Mouse (Mus musculus): ENCODE data around the gene Slc5a4a.

Slc5a4a gene

DNA sequence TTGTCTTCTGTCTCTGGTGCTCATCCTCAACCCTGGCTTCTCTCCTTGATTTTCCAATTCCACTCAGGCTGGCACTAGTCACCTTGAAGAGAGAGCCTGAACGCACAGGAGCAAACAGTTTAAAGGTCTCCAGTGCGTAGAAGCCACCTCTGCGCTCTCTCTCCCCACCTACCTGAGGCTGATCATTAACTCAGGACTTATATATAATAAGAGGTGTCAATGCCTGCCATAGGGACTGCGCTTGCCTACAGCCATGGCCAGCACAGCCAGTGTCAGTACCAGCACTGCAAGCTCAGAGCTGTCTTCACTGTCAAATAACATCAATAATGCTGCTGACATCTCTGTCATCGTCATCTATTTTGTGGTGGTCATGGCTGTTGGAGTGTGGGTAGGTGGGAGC, at the start of gene Slc5a4a:
Slc5a4a (plus strand) TSS at position 174 of the 400 bp plus-strand sequence.
- TF ChIP-seq GATA4 (IDR thresholded peaks at IDR 0.05; ENCODE audit: insufficient replicate concordance, low read length), result no peak

GRCm38 (mm10) chr10:76110861-76111260, 36.4 kb upstream of the Slc5a4a start, which contains the start of gene Slc5a4b:
Gene Slc5a4b (minus strand): TSS chr10:76110961.
- no peak for TF ChIP-seq GATA4 (IDR thresholded peaks at IDR 0.05; ENCODE audit: insufficient replicate concordance, low read length)

DNA sequence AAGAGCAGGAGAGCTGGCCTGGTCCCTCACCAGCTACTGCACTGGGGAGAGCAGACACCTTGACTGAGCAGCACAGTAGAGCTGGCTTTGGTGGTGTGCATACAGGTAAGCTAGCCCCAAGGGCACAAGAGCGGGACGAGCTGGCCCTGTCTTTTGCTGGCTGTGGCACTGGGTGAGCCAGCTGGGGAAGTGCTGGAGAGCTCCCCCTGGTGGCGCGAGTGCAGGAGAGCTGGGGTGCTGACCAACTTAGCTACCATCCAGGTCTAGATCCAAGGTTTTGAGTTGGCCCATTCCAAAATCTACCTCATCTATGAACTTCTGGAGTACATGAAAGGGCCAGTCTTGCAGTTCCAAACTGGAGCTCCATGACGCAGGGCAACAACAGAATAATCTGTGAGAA, 29.3 kb upstream of the Slc5a4a start:
- TF ChIP-seq GATA4 (IDR thresholded peaks at IDR 0.05; ENCODE audit: insufficient replicate concordance, low read length), result no peak

- no peak for TF ChIP-seq GATA4 (IDR thresholded peaks at IDR 0.05; ENCODE audit: insufficient replicate concordance, low read length)
Observed at GRCm38 (mm10) chr10:76118741-76119140, 28.5 kb upstream of the Slc5a4a start.

GRCm38 (mm10) chr10:76120124-76120711, 27.0 kb upstream of the Slc5a4a start:
- TF ChIP-seq GATA4 (IDR thresholded peaks at IDR 0.05; ENCODE audit: insufficient replicate concordance, low read length), result no peak

GRCm38 (mm10) chr10:76121495-76121894, 25.8 kb upstream of the Slc5a4a start:
- TF ChIP-seq GATA4 (IDR thresholded peaks at IDR 0.05; ENCODE audit: insufficient replicate concordance, low read length), result no peak

- no peak for TF ChIP-seq GATA4 (IDR thresholded peaks at IDR 0.05; ENCODE audit: insufficient replicate concordance, low read length)
Observed at GRCm38 (mm10) chr10:76132506-76132905, 14.7 kb upstream of the Slc5a4a start.

DNA sequence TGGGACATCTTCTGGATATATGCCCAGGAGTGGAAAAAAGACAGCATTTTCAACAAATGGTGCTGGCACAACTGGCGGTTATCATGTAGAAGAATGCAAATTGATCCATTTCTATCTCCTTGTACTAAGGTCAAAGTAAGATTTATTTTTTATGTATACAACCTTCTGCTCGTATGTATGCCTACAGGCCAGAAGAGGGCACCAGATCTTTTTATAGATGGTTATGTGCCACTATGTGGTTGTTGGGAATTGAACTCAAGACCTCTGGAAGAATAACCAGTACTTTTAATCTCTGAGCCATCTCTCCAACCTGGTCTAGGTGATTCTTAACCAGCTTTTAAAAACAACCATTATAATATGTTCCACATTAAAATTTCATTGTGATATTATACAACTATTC, 10.9 kb upstream of the Slc5a4a start:
- no peak for TF ChIP-seq GATA4 (IDR thresholded peaks at IDR 0.05; ENCODE audit: insufficient replicate concordance, low read length)

DNA sequence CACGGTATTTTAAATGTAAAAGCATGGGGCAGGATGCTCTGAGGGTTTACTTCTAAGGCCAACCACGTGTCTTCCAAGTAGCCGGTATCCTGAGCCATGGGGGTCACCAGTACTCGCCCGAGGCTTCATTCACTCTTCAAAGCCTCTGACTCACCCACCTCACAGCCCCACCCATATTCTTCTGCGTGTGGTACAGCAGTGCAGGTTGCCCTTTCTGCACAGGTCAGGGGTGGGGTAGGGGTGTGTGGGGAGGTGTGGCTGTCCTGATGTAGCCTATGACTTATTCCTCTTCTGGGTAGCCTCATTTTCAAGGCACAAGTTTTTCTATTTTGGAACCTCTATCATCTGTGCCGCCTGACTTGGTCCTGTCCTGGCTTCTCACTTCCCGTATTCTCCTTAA, 405 bp upstream of the Slc5a4a start:
- no peak for TF ChIP-seq GATA4 (IDR thresholded peaks at IDR 0.05; ENCODE audit: insufficient replicate concordance, low read length)

DNA sequence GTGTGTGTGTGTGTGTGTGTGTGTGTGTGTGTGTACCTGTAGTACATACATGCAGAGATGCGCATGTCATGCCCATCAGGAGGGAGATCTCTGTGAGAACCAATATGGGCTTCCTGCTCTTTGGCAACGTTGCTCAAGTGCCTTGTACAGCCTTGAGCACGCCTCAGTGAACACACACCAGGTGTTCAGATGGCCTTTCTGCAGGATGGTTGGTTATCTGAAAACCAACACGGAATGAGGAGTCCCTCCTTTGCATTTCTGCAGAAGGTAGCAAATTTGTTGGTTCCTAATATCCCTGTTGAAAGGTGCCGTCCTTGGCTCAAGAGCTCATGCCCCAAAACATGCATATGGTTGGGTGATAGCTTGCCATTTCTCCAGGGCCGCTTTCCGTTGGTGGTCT, 8.7 kb downstream of the Slc5a4a start:
- TF ChIP-seq GATA4 (IDR thresholded peaks at IDR 0.05; ENCODE audit: insufficient replicate concordance, low read length), result no peak

DNA sequence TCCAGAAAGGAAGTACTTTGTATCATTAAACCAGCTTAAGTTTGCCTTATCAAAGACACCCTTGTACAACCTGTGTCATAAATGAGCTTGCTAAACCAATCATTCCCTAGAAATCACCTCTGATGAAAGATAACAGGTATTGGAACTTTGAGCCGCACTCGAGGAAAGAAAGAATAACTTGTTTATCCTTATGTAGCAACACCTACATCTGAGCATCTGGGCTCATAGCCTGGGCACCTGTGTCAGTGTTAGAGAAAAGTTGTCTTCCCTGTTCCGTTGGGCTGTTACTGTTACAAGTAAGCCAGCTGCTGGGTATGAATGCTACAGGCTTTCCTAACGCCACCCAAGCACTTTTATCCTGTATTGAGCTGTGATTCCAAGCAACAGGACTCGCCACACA, 10.3 kb downstream of the Slc5a4a start:
- TF ChIP-seq GATA4 (IDR thresholded peaks at IDR 0.05; ENCODE audit: insufficient replicate concordance, low read length), result no peak

DNA sequence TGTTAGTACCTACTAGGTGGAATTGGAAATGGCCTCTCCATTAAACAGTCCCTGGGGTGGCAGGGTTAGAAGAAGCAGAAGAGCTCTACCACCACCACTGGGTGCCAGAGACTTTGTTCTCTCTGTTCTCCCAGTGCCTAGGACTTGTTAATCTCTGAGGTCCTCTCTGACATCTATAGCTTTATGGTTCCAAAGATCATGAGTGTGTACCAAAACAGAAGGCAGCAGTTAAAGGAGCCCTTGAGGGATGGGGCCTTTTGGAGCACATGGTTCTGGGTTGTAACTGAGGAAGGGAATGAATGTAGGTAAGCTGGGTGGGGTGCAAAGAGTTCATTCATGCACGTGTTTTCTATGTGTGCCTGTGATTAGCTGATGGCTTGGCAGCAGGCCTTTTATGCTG, 10.8 kb downstream of the Slc5a4a start:
- no peak for TF ChIP-seq GATA4 (IDR thresholded peaks at IDR 0.05; ENCODE audit: insufficient replicate concordance, low read length)

- no peak for TF ChIP-seq GATA4 (IDR thresholded peaks at IDR 0.05; ENCODE audit: insufficient replicate concordance, low read length)
Observed at GRCm38 (mm10) chr10:76174899-76175298, 27.6 kb downstream of the Slc5a4a start.

DNA sequence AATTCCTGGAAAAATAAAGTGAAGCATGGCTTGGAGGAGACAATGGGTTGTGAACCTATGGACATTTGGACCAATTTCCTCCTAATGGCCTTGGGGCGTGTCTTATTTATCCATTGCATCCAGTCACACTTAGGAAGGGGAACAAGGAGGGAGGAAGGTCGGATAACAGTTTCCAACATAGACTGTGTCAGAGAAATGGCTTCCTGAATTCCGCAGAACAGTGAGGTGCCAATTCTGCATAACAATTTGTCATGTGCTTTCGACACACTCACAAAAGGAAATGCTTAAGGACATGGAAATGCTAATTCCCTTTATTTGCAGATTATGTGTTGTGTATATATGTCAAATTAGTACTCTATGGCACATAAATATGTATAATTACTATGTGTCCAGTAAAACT, 38.0 kb downstream of the Slc5a4a start:
- TF ChIP-seq GATA4 (IDR thresholded peaks at IDR 0.05; ENCODE audit: insufficient replicate concordance, low read length), result no peak

- TF ChIP-seq GATA4 (IDR thresholded peaks at IDR 0.05; ENCODE audit: insufficient replicate concordance, low read length), result no peak
Observed at GRCm38 (mm10) chr10:76188010-76188409, 40.8 kb downstream of the Slc5a4a start.

- no peak for TF ChIP-seq GATA4 (IDR thresholded peaks at IDR 0.05; ENCODE audit: insufficient replicate concordance, low read length)
Observed at GRCm38 (mm10) chr10:76201416-76201815, 54.2 kb downstream of the Slc5a4a start.

GRCm38 (mm10) chr10:76201978-76202377, 54.7 kb downstream of the Slc5a4a start:
- TF ChIP-seq GATA4 (IDR thresholded peaks at IDR 0.05; ENCODE audit: insufficient replicate concordance, low read length), result no peak
